Mouse (Mus musculus) E14TG2a.4 (cell line): ENCODE measurements around the gene Camk2g.

Experiments used
- H3K27me3 ChIP-seq: 2 replicates; pipeline ENCODE4 v1.6.1; 2014; ENCODE audit warnings: low read length, control low read depth; ENCODE audit not compliant: insufficient read depth
- H3K36me3 ChIP-seq: 2 replicates; pipeline ENCODE4 v1.6.1; 2014; ENCODE audit warnings: low read length, control low read depth; ENCODE audit not compliant: insufficient read depth
- H3K4me1 ChIP-seq: replicated peaks from 2 replicates; pipeline ENCODE4 v1.6.1; 2014; ENCODE audit warnings: low read depth, low read length, control low read depth
- H3K4me3 ChIP-seq: replicated peaks from 2 replicates; pipeline ENCODE4 v1.5.1; 2014; ENCODE audit warnings: mild to moderate bottlenecking, low read length
- H3K9me3 ChIP-seq: 2 replicates; pipeline ENCODE4 v1.6.1; 2014; ENCODE audit warnings: low read length, control low read depth
- CTCF ChIP-seq: conservative IDR thresholded peaks from 2 replicates; pipeline ENCODE4 v1.5.1; 2014; ENCODE audit warnings: low read length
- NANOG ChIP-seq: IDR thresholded peaks from 2 replicates; pipeline ENCODE4 v1.6.1; 2014; ENCODE audit warnings: borderline replicate concordance, low read length, mixed read lengths
- POU5F1 ChIP-seq: IDR thresholded peaks from 2 replicates; pipeline ENCODE4 v1.6.1; 2014; ENCODE audit warnings: low read length, borderline replicate concordance

The Camk2g gene

GRCm38 (mm10) chr14:20750503-20750902 is 43.4 kb downstream of the Camk2g start:
- no peak overlapping the region for H3K4me3 ChIP-seq
- no peaks in the 10 kb centered on the region for H3K27me3 ChIP-seq
- H3K36me3 ChIP-seq = peaks cover 42% of the 10 kb centered on the region
- H3K9me3 ChIP-seq = no peaks in the 10 kb centered on the region
- TF ChIP-seq NANOG = no peak
- no peak for TF ChIP-seq POU5F1
- no peak for TF ChIP-seq CTCF
- H3K4me1 ChIP-seq = peaks cover 7% of the 10 kb centered on the region

GRCm38 (mm10) chr14:20749494-20750051 is 44.3 kb downstream of the Camk2g start:
- H3K4me1 ChIP-seq = peaks cover 7% of the 10 kb centered on the region
- no peak overlapping the region for H3K4me3 ChIP-seq
- no peaks in the 10 kb centered on the region for H3K9me3 ChIP-seq
- peaks cover 42% of the 10 kb centered on the region for H3K36me3 ChIP-seq
- TF ChIP-seq POU5F1 (no peak), CTCF (no peak), NANOG (no peak)
- H3K27me3 ChIP-seq = no peaks in the 10 kb centered on the region

GRCm38 (mm10) chr14:20748388-20748787 is 45.5 kb downstream of the Camk2g start:
- TF ChIP-seq CTCF = no peak
- TF ChIP-seq POU5F1 = no peak
- TF ChIP-seq NANOG = no peak
- H3K27me3 ChIP-seq = no peaks in the 10 kb centered on the region
- no peak overlapping the region for H3K4me3 ChIP-seq
- peaks cover 49% of the 10 kb centered on the region for H3K36me3 ChIP-seq
- H3K9me3 ChIP-seq = no peaks in the 10 kb centered on the region
- H3K4me1 ChIP-seq = peaks cover 7% of the 10 kb centered on the region

GRCm38 (mm10) chr14:20746935-20747334 is 47.0 kb downstream of the Camk2g start:
- H3K4me3 ChIP-seq = no peak overlapping the region
- no peaks in the 10 kb centered on the region for H3K27me3 ChIP-seq
- no peaks in the 10 kb centered on the region for H3K9me3 ChIP-seq
- H3K36me3 ChIP-seq = peaks cover 55% of the 10 kb centered on the region
- TF ChIP-seq NANOG = no peak
- peak; percentile 20; the same call in 1 of the 2 replicates for TF ChIP-seq CTCF
- H3K4me1 ChIP-seq = peaks cover 8% of the 10 kb centered on the region

GRCm38 (mm10) chr14:20743614-20744013 is 50.3 kb downstream of the Camk2g start:
- Histone ChIP-seq H3K9me3 (no peaks in the 10 kb centered on the region), H3K4me3 (no peak overlapping the region), H3K4me1 (peaks cover 18% of the 10 kb centered on the region), H3K27me3 (no peaks in the 10 kb centered on the region), H3K36me3 (peaks cover 78% of the 10 kb centered on the region)
- no peak for TF ChIP-seq CTCF
- no peak for TF ChIP-seq NANOG
- no peak for TF ChIP-seq POU5F1

- H3K4me1 ChIP-seq = peaks cover 27% of the 10 kb centered on the region
- no peaks in the 10 kb centered on the region for H3K9me3 ChIP-seq
- TF ChIP-seq NANOG (no peak), POU5F1 (no peak), CTCF (no peak)
- no peak overlapping the region for H3K4me3 ChIP-seq
- no peaks in the 10 kb centered on the region for H3K27me3 ChIP-seq
- peaks cover 84% of the 10 kb centered on the region for H3K36me3 ChIP-seq
Measured at GRCm38 (mm10) chr14:20741301-20741700, 52.6 kb downstream of the Camk2g start.

- peaks cover 69% of the 10 kb centered on the region for H3K36me3 ChIP-seq
- H3K9me3 ChIP-seq = no peaks in the 10 kb centered on the region
- no peak for TF ChIP-seq CTCF
- TF ChIP-seq POU5F1 = no peak
- no peak for TF ChIP-seq NANOG
- H3K4me1 ChIP-seq = peaks cover 49% of the 10 kb centered on the region
- H3K4me3 ChIP-seq = no peak overlapping the region
- peaks cover 16% of the 10 kb centered on the region for H3K27me3 ChIP-seq
Measured at GRCm38 (mm10) chr14:20738511-20738910, 55.4 kb downstream of the Camk2g start.

GRCm38 (mm10) chr14:20737306-20737705 is 56.6 kb downstream of the Camk2g start:
- peak overlapping the region; percentile 66 for H3K4me3 ChIP-seq
- peaks cover 50% of the 10 kb centered on the region for H3K4me1 ChIP-seq
- peaks cover 24% of the 10 kb centered on the region for H3K27me3 ChIP-seq
- H3K36me3 ChIP-seq = peaks cover 61% of the 10 kb centered on the region
- TF ChIP-seq POU5F1 (no peak), NANOG (peak; percentile 29; the same call in 1 of the 2 replicates), CTCF (peak; percentile 73)
- no peaks in the 10 kb centered on the region for H3K9me3 ChIP-seq

- peaks cover 39% of the 10 kb centered on the region for H3K4me1 ChIP-seq
- no peak for TF ChIP-seq CTCF
- TF ChIP-seq NANOG = no peak
- TF ChIP-seq POU5F1 = no peak
- H3K27me3 ChIP-seq = peaks cover 36% of the 10 kb centered on the region
- H3K36me3 ChIP-seq = peaks cover 48% of the 10 kb centered on the region
- no peaks in the 10 kb centered on the region for H3K9me3 ChIP-seq
- no peak overlapping the region for H3K4me3 ChIP-seq
Measured at GRCm38 (mm10) chr14:20735892-20736390, 57.9 kb downstream of the Camk2g start.
